Mouse (Mus musculus): Measurements from ENCODE around the gene Krt75. TPM values are rescaled to one million over a fixed set of nuclear protein-coding genes. Genes with fewer than 3 reads are reported as not detected.

Gene Krt75
- not detected in 2 replicates for polyA plus RNA-seq (2014; fragmentation: Nextera tagmentation; extraction: Ambion mirVana)

DNA sequence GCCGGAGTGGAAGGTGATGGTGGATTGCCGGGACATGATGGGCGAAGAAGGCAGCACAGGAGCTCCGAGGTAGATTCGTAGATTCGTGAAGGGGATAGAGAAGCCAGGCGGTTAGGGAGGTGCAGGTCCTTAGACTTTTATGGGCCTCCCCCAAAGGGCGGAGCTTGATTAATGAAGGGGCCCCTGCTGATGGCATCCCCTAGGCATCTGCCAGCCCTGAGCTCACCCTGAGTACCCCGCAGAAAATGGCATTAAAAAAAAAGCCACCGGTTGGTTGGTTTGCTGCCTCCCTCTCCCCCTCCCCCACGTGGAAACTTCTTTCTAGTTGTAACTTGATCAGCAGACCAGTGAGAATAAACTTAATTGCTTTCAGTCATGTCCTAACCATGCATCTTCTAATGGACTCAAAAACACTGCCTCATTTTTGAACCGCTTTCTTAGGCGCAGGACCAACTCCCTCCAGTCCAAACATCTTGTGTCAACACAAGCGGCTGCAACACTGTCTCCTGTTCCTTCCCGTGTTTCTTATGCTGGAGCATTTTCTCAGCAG is at the start of gene Krt75:
TSS of gene Krt75 (minus strand) at position 109 of the 550 bp plus-strand sequence.
- H3K4me1 ChIP-seq (ENCODE audit: control insufficient read depth, insufficient read depth, low read length) = no peaks in the 10 kb centered on the region
- no peaks in the 10 kb centered on the region for H3K27me3 ChIP-seq (ENCODE audit: control insufficient read depth, insufficient read depth, low read length)
- 70% methylated on average over 15 of the region's 15 CpGs for WGBS
- no peaks in the 10 kb centered on the region for H3K9me3 ChIP-seq (ENCODE audit: control insufficient read depth, low read length)
- no peaks in the 10 kb centered on the region for H3K36me3 ChIP-seq (ENCODE audit: control insufficient read depth, insufficient read depth, low read length)
- ATAC-seq (ENCODE audit: insufficient read depth, low FRiP score, low TSS enrichment) = no peak
- H3K4me2 ChIP-seq (ENCODE audit: low read depth) = no peak within 1 kb of the TSS
- DNase-seq (ENCODE audit: low spot score) = no peak
- H3K27ac ChIP-seq (ENCODE audit: low read depth, low read length) = no peak within 1 kb of the TSS
- H3K4me3 ChIP-seq (ENCODE audit: low read depth, low read length) = no peak within 1 kb of the TSS
- H3K9ac ChIP-seq (ENCODE audit: low read length) = no peak within 1 kb of the TSS

DNA sequence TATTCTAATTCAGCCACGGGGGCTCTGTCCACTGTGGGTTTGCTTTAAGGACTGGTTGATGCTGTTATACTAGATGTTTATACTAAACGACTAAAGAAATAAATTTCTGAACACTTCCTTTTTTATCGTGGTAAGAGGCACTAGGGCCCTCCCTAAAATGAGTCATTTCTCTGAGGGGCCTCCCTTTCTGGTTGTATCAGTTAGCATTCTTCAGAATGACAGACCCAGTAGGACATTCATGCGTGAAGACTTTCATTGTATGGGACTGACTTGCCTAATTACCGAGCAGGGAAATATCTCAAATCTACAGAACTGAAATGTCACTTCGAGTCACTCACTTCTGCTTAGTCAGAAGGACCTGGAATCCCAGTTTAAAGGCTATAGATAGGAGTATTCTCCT is 25.4 kb upstream of the Krt75 start:
- H3K4me1 ChIP-seq (ENCODE audit: control insufficient read depth, insufficient read depth, low read length) = no peaks in the 10 kb centered on the region
- WGBS = 68% methylated on average over 6 of the region's 6 CpGs
- H3K4me2 ChIP-seq (ENCODE audit: low read depth) = no peak overlapping the region
- no peaks in the 10 kb centered on the region for H3K9me3 ChIP-seq (ENCODE audit: control insufficient read depth, low read length)
- no peaks in the 10 kb centered on the region for H3K36me3 ChIP-seq (ENCODE audit: control insufficient read depth, insufficient read depth, low read length)
- no peak overlapping the region for H3K4me3 ChIP-seq (ENCODE audit: low read depth, low read length)
- DNase-seq (ENCODE audit: low spot score) = no peak
- ATAC-seq (ENCODE audit: insufficient read depth, low FRiP score, low TSS enrichment) = no peak
- H3K27ac ChIP-seq (ENCODE audit: low read depth, low read length) = no peak overlapping the region
- H3K27me3 ChIP-seq (ENCODE audit: control insufficient read depth, insufficient read depth, low read length) = no peaks in the 10 kb centered on the region
- no peak overlapping the region for H3K9ac ChIP-seq (ENCODE audit: low read length)

DNA sequence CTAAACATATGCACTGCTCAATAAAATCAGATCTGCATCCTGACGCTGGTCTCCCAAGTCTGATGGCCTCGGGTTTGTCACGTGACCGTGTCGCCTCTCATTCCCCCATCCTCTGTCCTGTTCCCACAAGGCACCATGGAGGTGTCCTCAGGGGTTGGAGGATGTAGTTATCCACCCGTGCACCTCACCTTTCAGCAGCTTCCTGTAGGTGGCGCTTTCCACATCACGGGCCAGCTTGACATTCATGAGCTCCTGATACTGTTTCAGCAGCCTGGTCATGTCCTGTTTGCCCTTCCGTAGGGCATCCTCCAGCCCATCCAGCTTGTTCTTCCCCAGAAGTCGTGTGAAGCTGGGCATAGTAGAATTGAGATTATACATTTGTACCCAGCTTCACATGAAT is 14.5 kb upstream of the Krt75 start:
- no peaks in the 10 kb centered on the region for H3K9me3 ChIP-seq (ENCODE audit: control insufficient read depth, low read length)

DNA sequence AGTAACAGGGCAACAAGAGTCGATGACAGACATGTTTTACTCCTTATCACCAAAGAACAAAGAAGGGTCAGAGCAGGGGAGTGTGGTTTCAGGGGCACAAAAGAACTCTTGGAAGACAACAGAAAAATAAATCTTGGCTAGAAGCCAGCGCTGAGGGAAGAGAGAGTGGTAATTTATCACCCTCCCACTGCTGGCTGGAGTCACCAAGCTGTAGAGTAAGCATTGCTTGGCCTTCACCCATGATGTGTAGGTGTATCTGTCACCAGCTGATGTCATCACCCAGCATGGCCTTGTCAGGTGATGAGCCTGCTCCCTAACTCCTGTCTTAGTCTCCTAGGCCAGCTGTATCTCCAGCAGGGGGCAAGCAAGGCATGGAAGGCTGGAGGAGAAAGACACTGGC is 10.8 kb upstream of the Krt75 start:
- H3K4me3 ChIP-seq (ENCODE audit: low read depth, low read length) = no peak overlapping the region
- ATAC-seq (ENCODE audit: insufficient read depth, low FRiP score, low TSS enrichment) = no peak

More for the DNA sequence above, 14.5 kb upstream of the Krt75 start:
- DNase-seq (ENCODE audit: low spot score) = no peak
- H3K36me3 ChIP-seq (ENCODE audit: control insufficient read depth, insufficient read depth, low read length) = no peaks in the 10 kb centered on the region
- H3K9ac ChIP-seq (ENCODE audit: low read length) = no peak overlapping the region
- H3K4me1 ChIP-seq (ENCODE audit: control insufficient read depth, insufficient read depth, low read length) = no peaks in the 10 kb centered on the region
- no peak overlapping the region for H3K4me3 ChIP-seq (ENCODE audit: low read depth, low read length)
- H3K27ac ChIP-seq (ENCODE audit: low read depth, low read length) = no peak overlapping the region
- H3K27me3 ChIP-seq (ENCODE audit: control insufficient read depth, insufficient read depth, low read length) = no peaks in the 10 kb centered on the region
- H3K4me2 ChIP-seq (ENCODE audit: low read depth) = no peak overlapping the region
- ATAC-seq (ENCODE audit: insufficient read depth, low FRiP score, low TSS enrichment) = no peak
- 84% methylated on average over 10 of the region's 10 CpGs for WGBS

DNA sequence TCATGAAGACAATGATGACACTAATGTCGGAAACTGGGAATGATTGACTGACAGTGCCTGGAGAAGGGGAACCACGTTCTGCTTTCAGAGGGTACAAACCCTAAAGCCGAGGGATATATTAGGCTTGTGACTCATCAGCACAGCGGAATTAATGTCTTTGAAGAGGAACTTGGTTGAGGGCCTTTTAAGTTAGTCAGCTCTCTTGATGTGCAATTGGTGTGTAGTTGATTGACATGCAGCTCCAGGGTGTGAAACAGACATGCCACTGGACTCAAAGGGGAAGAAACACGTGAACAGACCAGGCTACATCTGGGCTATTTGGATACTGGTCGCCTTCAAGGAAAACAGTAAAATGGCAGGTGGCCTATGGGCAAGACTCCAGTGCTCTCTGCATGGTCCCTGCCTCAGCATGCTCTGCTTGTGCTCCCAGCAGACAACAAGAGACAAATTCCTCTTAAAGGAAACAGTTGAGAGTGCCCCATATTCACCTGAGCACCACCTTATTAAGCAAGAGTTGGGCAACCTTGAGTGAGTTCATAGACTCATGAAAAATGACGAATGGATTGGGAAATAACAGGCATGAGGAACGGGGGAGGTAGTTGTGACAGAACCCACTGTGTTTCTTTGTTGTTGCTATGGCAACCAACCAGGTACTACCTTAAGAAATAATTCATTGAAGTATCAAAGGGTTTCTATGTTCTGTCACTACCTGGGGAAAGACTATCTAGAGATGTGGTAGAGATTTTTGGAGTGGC is 9.7 kb upstream of the Krt75 start:
- Histone ChIP-seq H3K36me3 (ENCODE audit: control insufficient read depth, insufficient read depth, low read length) (no peaks in the 10 kb centered on the region), H3K4me1 (ENCODE audit: control insufficient read depth, insufficient read depth, low read length) (no peaks in the 10 kb centered on the region), H3K9me3 (ENCODE audit: control insufficient read depth, low read length) (no peaks in the 10 kb centered on the region), H3K4me3 (ENCODE audit: low read depth, low read length) (no peak overlapping the region), H3K4me2 (ENCODE audit: low read depth) (no peak overlapping the region), H3K9ac (ENCODE audit: low read length) (no peak overlapping the region), H3K27ac (ENCODE audit: low read depth, low read length) (no peak overlapping the region), H3K27me3 (ENCODE audit: control insufficient read depth, insufficient read depth, low read length) (no peaks in the 10 kb centered on the region)
- ATAC-seq (ENCODE audit: insufficient read depth, low FRiP score, low TSS enrichment) (no peak), DNase-seq (ENCODE audit: low spot score) (no peak)
- WGBS = 85% methylated on average over 8 of the region's 8 CpGs

More for the DNA sequence above, 10.8 kb upstream of the Krt75 start:
- Histone ChIP-seq H3K4me1 (ENCODE audit: control insufficient read depth, insufficient read depth, low read length) (no peaks in the 10 kb centered on the region), H3K27ac (ENCODE audit: low read depth, low read length) (no peak overlapping the region), H3K4me2 (ENCODE audit: low read depth) (no peak overlapping the region), H3K27me3 (ENCODE audit: control insufficient read depth, insufficient read depth, low read length) (no peaks in the 10 kb centered on the region), H3K9ac (ENCODE audit: low read length) (no peak overlapping the region), H3K9me3 (ENCODE audit: control insufficient read depth, low read length) (no peaks in the 10 kb centered on the region), H3K36me3 (ENCODE audit: control insufficient read depth, insufficient read depth, low read length) (no peaks in the 10 kb centered on the region)
- 37% methylated on average over 2 of the region's 2 CpGs for WGBS
- no peak for DNase-seq (ENCODE audit: low spot score)

DNA sequence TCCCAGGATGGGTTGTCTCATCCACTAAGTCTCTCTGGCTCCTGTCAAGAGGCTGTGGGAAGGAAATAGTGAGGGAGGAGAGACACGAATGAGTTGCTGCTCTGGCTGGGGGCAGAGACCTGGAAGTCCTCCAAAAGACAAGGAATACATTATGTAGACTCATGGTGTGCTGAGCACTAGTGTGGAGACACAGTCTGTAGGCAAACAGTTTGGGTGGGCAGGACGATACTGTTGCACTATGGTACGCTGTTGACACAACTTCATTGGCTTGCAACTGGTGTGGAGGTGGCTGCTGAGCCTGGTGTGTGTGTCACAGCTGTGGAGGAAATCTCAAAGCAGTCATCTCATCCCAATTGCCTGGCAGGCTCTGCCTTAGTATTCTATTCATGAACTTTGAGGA is 8.0 kb upstream of the Krt75 start:
- Histone ChIP-seq H3K9ac (ENCODE audit: low read length) (no peak overlapping the region), H3K27ac (ENCODE audit: low read depth, low read length) (no peak overlapping the region)
- WGBS = 87% methylated on average over 3 of the region's 3 CpGs

DNA sequence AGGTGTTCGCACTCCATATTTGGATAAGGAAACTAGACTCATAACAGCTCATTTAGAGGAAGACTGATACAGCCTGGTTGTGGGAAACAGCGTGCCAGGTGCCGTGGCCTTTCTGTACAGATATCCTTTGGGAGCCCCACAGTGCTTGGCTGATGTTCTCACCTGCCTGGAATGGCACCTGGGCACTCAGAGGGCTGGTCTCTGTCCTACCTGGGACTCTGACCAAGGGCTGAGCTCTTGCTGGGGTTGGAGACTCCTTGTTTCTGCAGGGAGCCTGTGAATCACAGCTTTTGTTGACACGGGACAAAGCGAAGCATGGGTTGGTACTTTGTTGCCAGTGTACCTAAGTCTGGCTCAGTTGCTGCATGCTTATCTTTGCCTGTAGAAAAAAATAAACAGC is 1.8 kb upstream of the Krt75 start:
- no peaks in the 10 kb centered on the region for H3K36me3 ChIP-seq (ENCODE audit: control insufficient read depth, insufficient read depth, low read length)
- WGBS = 89% methylated on average over 5 of the region's 5 CpGs
- H3K9me3 ChIP-seq (ENCODE audit: control insufficient read depth, low read length) = no peaks in the 10 kb centered on the region
- H3K4me1 ChIP-seq (ENCODE audit: control insufficient read depth, insufficient read depth, low read length) = no peaks in the 10 kb centered on the region
- H3K27ac ChIP-seq (ENCODE audit: low read depth, low read length) = no peak overlapping the region
- ATAC-seq (ENCODE audit: insufficient read depth, low FRiP score, low TSS enrichment) (no peak), DNase-seq (ENCODE audit: low spot score) (no peak)
- no peak overlapping the region for H3K9ac ChIP-seq (ENCODE audit: low read length)
- no peak overlapping the region for H3K4me2 ChIP-seq (ENCODE audit: low read depth)
- no peaks in the 10 kb centered on the region for H3K27me3 ChIP-seq (ENCODE audit: control insufficient read depth, insufficient read depth, low read length)
- H3K4me3 ChIP-seq (ENCODE audit: low read depth, low read length) = no peak overlapping the region

More for the DNA sequence above, 8.0 kb upstream of the Krt75 start:
- DNase-seq (ENCODE audit: low spot score) (no peak), ATAC-seq (ENCODE audit: insufficient read depth, low FRiP score, low TSS enrichment) (no peak)
- no peak overlapping the region for H3K4me3 ChIP-seq (ENCODE audit: low read depth, low read length)
- H3K9me3 ChIP-seq (ENCODE audit: control insufficient read depth, low read length) = no peaks in the 10 kb centered on the region
- H3K4me2 ChIP-seq (ENCODE audit: low read depth) = no peak overlapping the region
- H3K36me3 ChIP-seq (ENCODE audit: control insufficient read depth, insufficient read depth, low read length) = no peaks in the 10 kb centered on the region
- H3K4me1 ChIP-seq (ENCODE audit: control insufficient read depth, insufficient read depth, low read length) = no peaks in the 10 kb centered on the region
- no peaks in the 10 kb centered on the region for H3K27me3 ChIP-seq (ENCODE audit: control insufficient read depth, insufficient read depth, low read length)

DNA sequence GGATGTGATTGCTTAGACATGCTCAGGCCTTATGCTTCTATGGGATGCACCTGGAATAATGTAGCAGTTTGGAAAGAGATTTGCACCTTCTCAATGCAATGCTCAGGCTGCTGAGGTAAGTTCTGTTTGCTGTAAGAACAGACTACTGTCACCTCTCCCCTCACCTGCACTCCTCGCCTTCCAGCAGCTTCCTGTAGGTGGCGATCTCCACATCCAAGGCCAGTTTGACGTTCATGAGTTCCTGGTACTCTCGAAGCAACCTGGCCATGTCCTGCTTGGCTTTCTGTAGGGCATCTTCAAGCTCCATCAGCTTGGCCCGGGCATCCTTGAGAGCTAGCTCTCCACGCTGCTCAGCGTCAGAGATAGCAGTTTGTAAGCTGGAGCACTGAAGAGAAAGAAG is 5.9 kb downstream of the Krt75 start:
- Histone ChIP-seq H3K4me3 (ENCODE audit: low read depth, low read length) (no peak overlapping the region), H3K27ac (ENCODE audit: low read depth, low read length) (no peak overlapping the region), H3K9ac (ENCODE audit: low read length) (no peak overlapping the region), H3K9me3 (ENCODE audit: control insufficient read depth, low read length) (no peaks in the 10 kb centered on the region), H3K4me2 (ENCODE audit: low read depth) (no peak overlapping the region), H3K27me3 (ENCODE audit: control insufficient read depth, insufficient read depth, low read length) (no peaks in the 10 kb centered on the region), H3K36me3 (ENCODE audit: control insufficient read depth, insufficient read depth, low read length) (no peaks in the 10 kb centered on the region), H3K4me1 (ENCODE audit: control insufficient read depth, insufficient read depth, low read length) (no peaks in the 10 kb centered on the region)
- 55% methylated on average over 7 of the region's 7 CpGs for WGBS
- ATAC-seq (ENCODE audit: insufficient read depth, low FRiP score, low TSS enrichment) (no peak), DNase-seq (ENCODE audit: low spot score) (no peak)

DNA sequence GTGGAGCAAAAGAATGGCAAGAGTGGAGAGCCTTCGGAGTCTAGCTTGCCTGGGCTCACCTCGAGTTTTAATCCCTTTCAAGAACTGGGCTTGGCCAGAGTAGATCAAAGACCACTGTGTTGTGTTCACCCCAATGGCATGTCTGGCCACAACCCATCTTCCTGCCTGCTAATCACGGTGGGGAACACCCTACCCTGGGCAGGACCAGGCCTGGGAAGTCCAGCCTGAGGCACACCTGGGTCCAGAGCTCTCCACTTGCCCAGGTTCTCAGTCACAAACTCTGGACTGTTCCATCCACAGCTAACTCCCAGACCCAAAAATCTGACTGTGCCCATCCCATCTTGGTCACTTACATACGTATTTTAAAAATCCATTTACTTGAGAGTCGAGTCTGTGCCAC is 10.9 kb downstream of the Krt75 start, which contains the start of gene Krt90:
TSS of gene Krt90 (minus strand) at position 101 of the 400 bp plus-strand sequence.
- Histone ChIP-seq H3K9me3 (ENCODE audit: control insufficient read depth, low read length) (no peaks in the 10 kb centered on the region), H3K36me3 (ENCODE audit: control insufficient read depth, insufficient read depth, low read length) (no peaks in the 10 kb centered on the region), H3K27me3 (ENCODE audit: control insufficient read depth, insufficient read depth, low read length) (no peaks in the 10 kb centered on the region), H3K4me2 (ENCODE audit: low read depth) (no peak within 1 kb of the TSS), H3K27ac (ENCODE audit: low read depth, low read length) (no peak within 1 kb of the TSS), H3K4me1 (ENCODE audit: control insufficient read depth, insufficient read depth, low read length) (peaks cover 4% of the 10 kb centered on the region; the same call in 1 of the 2 replicates), H3K9ac (ENCODE audit: low read length) (no peak within 1 kb of the TSS), H3K4me3 (ENCODE audit: low read depth, low read length) (no peak within 1 kb of the TSS)
- 75% methylated on average over 5 of the region's 5 CpGs for WGBS
- no peak for ATAC-seq (ENCODE audit: insufficient read depth, low FRiP score, low TSS enrichment)
- no peak for DNase-seq (ENCODE audit: low spot score)

Data from neural tube, embryonic 11.5 days (tissue).